Mouse (Mus musculus): ENCODE measurements around the gene Jup. TPM values are rescaled to one million over a fixed set of nuclear protein-coding genes. Genes with fewer than 3 reads are reported as not detected.

The Jup gene
- polyA plus RNA-seq, 1 experiment from 2014 or later, result 231 TPM

DNA sequence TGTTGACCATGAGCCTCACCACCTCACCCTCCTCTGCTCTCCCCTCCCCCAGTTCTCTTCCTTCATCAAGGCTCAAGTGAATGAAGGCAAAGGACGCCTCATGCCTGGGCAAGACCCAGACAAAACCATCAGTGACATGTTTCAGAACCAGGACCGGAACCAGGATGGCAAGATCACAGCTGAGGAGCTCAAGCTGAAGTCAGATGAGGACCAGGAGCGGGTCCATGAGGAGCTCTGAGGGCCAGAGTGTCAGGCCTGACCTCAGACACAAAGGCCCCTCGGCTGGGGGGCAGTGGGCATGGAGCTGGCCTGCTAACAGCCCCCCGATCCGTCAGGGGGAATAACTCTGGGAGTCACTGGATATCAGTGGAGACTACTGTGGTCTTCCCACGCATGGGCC, 26.3 kb upstream of the Jup start:
- no peak overlapping the region for H3K4me3 ChIP-seq (ENCODE audit: low read depth, low read length)
- H3K9ac ChIP-seq (replicated peaks; ENCODE audit: low read depth), result no peak overlapping the region
- TF ChIP-seq CTCF (IDR thresholded peaks at IDR 0.05) (no peak), EP300 (IDR thresholded peaks at IDR 0.05) (no peak)
- H3K27ac ChIP-seq (ENCODE audit: low read length), result no peak overlapping the region
- WGBS, result 95% methylated on average over 7 of the region's 7 CpGs
- peaks cover 5% of the 10 kb centered on the region; the same call in 1 of the 2 replicates for H3K36me3 ChIP-seq (ENCODE audit: insufficient read depth, low read length)
- no peaks in the 10 kb centered on the region for H3K9me3 ChIP-seq (ENCODE audit: low read length)
- H3K4me1 ChIP-seq (ENCODE audit: insufficient read depth, low read depth, low read length), result no peaks in the 10 kb centered on the region
- no peak for ATAC-seq
- no peak for DNase-seq (ENCODE audit: low spot score)
- no peak overlapping the region for H3K4me2 ChIP-seq (replicated peaks; ENCODE audit: low read depth, low read length)
- H3K27me3 ChIP-seq (replicated peaks; ENCODE audit: insufficient read depth, low read length), result no peaks in the 10 kb centered on the region

DNA sequence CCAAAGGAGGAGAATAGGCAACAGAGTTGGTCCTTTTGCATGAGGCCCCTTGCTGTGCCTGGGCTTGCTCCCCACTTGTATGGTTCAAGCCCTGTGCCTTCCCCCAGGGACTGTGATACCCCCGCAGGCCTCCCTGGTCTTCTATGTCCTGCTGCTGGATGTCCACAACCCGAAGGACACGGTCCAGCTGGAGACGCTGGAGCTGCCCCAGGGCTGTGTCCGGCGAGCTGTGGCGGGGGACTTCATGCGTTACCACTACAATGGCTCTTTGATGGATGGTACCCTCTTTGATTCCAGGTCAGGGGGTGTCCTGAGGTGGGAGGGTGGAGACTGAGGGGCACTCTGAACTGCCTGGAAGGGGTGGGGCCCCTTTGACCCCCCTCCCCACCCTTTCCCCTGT, 24.0 kb upstream of the Jup start:
- no peak for ATAC-seq
- Histone ChIP-seq H3K4me3 (ENCODE audit: low read depth, low read length) (no peak overlapping the region), H3K9ac (replicated peaks; ENCODE audit: low read depth) (no peak overlapping the region), H3K9me3 (ENCODE audit: low read length) (no peaks in the 10 kb centered on the region), H3K27me3 (replicated peaks; ENCODE audit: insufficient read depth, low read length) (no peaks in the 10 kb centered on the region), H3K4me1 (ENCODE audit: insufficient read depth, low read depth, low read length) (peaks cover 2% of the 10 kb centered on the region; the same call in 1 of the 2 replicates), H3K27ac (ENCODE audit: low read length) (no peak overlapping the region), H3K36me3 (ENCODE audit: insufficient read depth, low read length) (peaks cover 5% of the 10 kb centered on the region; the same call in 1 of the 2 replicates), H3K4me2 (replicated peaks; ENCODE audit: low read depth, low read length) (no peak overlapping the region)
- DNase-seq (ENCODE audit: low spot score), result no peak
- TF ChIP-seq CTCF (IDR thresholded peaks at IDR 0.05), result no peak
- no peak for TF ChIP-seq EP300 (IDR thresholded peaks at IDR 0.05)
- 86% methylated on average over 8 of the region's 8 CpGs for WGBS

DNA sequence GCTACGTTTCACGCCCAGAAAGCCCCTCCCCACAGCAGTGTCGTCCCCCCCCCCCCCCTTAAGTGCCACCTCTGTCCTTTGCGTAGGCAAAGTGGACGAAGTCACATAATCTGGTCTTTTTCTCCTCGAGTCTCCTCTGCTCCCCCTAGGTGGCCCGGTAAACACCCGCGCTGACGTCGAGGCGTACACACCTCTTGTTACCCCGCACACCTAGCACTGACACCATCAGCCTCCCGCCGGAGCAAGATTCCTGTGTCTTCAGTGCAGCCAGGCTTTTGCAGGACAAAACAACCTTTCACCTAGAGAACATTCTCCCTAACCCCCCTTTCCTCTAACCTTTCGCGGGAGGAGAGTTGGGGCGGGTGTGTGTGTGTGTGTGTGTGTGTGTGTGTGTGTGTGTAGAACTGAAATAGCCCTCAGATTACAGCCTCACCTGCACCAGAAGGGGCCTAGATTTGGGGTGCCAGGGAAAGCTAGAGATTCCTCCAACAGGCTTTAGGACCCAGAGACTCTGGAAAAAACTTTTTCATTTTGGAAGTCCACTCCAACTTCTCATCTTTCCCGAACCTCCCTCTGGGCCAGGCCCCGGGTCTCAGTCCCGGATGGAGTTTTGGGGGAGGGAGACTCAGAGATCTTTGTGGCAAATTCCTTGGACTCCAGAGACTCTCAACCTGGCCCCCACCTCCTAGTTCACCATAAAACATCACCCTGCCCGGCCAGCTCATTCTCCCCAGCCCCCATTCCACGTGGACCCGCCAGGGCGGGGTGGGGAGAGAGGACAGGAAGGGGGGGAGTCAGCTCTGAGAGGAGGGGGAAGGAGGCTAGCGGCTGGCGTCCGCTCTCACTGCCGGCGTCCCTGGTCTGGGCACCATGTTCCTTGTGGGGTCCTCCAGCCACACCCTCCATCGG, 17.6 kb upstream of the Jup start, which contains the start of gene Fkbp10:
Gene Fkbp10, plus strand, starts transcription at position 784 of the 909 bp plus-strand sequence.
- peak within 1 kb of the TSS; percentile 52 for H3K4me3 ChIP-seq (ENCODE audit: low read depth, low read length)
- H3K9ac ChIP-seq (replicated peaks; ENCODE audit: low read depth), result peak within 1 kb of the TSS; percentile 39
- ATAC-seq (peak; percentile 28), DNase-seq (ENCODE audit: low spot score) (peak; percentile 86)
- WGBS, result under 1% methylated on average over 26 of the region's 31 CpGs
- no peak for TF ChIP-seq EP300 (IDR thresholded peaks at IDR 0.05)
- TF ChIP-seq CTCF (IDR thresholded peaks at IDR 0.05), result 0 out of 2 replicates have a peak, but pooled peaks have one; percentile 2
- no peaks in the 10 kb centered on the region for H3K9me3 ChIP-seq (ENCODE audit: low read length)
- H3K4me2 ChIP-seq (replicated peaks; ENCODE audit: low read depth, low read length), result peak within 1 kb of the TSS; percentile 61
- H3K27ac ChIP-seq (ENCODE audit: low read length), result peak within 1 kb of the TSS; percentile 94
- H3K4me1 ChIP-seq (ENCODE audit: insufficient read depth, low read depth, low read length), result peaks cover 20% of the 10 kb centered on the region
- H3K36me3 ChIP-seq (ENCODE audit: insufficient read depth, low read length), result no peaks in the 10 kb centered on the region
- no peaks in the 10 kb centered on the region for H3K27me3 ChIP-seq (replicated peaks; ENCODE audit: insufficient read depth, low read length)

GRCm38 (mm10) chr11:100414021-100414913, 16.7 kb upstream of the Jup start, which contains the start of gene P3h4:
Gene P3h4 (minus strand): TSS chr11:100414836.
- H3K27ac ChIP-seq (ENCODE audit: low read length), result peak within 1 kb of the TSS; percentile 94
- H3K27me3 ChIP-seq (replicated peaks; ENCODE audit: insufficient read depth, low read length), result no peaks in the 10 kb centered on the region
- peaks cover 20% of the 10 kb centered on the region for H3K4me1 ChIP-seq (ENCODE audit: insufficient read depth, low read depth, low read length)
- DNase-seq (ENCODE audit: low spot score) (peak; percentile 96), ATAC-seq (peak; percentile 95)
- TF ChIP-seq CTCF (IDR thresholded peaks at IDR 0.05), result peak; percentile 89
- no peak for TF ChIP-seq EP300 (IDR thresholded peaks at IDR 0.05)
- H3K9ac ChIP-seq (replicated peaks; ENCODE audit: low read depth), result peak within 1 kb of the TSS; percentile 39
- H3K9me3 ChIP-seq (ENCODE audit: low read length), result no peaks in the 10 kb centered on the region
- H3K4me3 ChIP-seq (ENCODE audit: low read depth, low read length), result peak within 1 kb of the TSS; percentile 52
- WGBS, result 2% methylated on average over 56 of the region's 93 CpGs
- peak within 1 kb of the TSS; percentile 61 for H3K4me2 ChIP-seq (replicated peaks; ENCODE audit: low read depth, low read length)
- no peaks in the 10 kb centered on the region for H3K36me3 ChIP-seq (ENCODE audit: insufficient read depth, low read length)

GRCm38 (mm10) chr11:100413541-100413940, 16.0 kb upstream of the Jup start:
- DNase-seq (ENCODE audit: low spot score) (no peak), ATAC-seq (no peak)
- no peaks in the 10 kb centered on the region for H3K9me3 ChIP-seq (ENCODE audit: low read length)
- peaks cover 5% of the 10 kb centered on the region; the same call in 1 of the 2 replicates for H3K36me3 ChIP-seq (ENCODE audit: insufficient read depth, low read length)
- peak overlapping the region; percentile 94; the same call in 1 of the 2 replicates for H3K27ac ChIP-seq (ENCODE audit: low read length)
- 44% methylated on average over 11 of the region's 11 CpGs for WGBS
- H3K4me2 ChIP-seq (replicated peaks; ENCODE audit: low read depth, low read length), result peak overlapping the region; percentile 61
- peaks cover 20% of the 10 kb centered on the region for H3K4me1 ChIP-seq (ENCODE audit: insufficient read depth, low read depth, low read length)
- no peaks in the 10 kb centered on the region for H3K27me3 ChIP-seq (replicated peaks; ENCODE audit: insufficient read depth, low read length)
- peak overlapping the region; percentile 52 for H3K4me3 ChIP-seq (ENCODE audit: low read depth, low read length)
- peak overlapping the region; percentile 39 for H3K9ac ChIP-seq (replicated peaks; ENCODE audit: low read depth)
- TF ChIP-seq EP300 (IDR thresholded peaks at IDR 0.05) (no peak), CTCF (IDR thresholded peaks at IDR 0.05) (no peak)
